Mouse (Mus musculus) liver, embryonic 11.5 days (tissue): ENCODE measurements around the gene Pcgf2. TPM values are rescaled to one million over a fixed set of nuclear protein-coding genes. Genes with fewer than 3 reads are reported as not detected.
A peak's percentile ranks its signal among the peaks of the same experiment; 100 is the strongest.

ENCODE experiments used
- ATAC-seq: fragments of 200-750 bp; cut with Nextera tagmentation; replicated peaks from 2 replicates; pipeline ENCODE4 v1.8.0; 2017; ENCODE audit warnings: moderate number of reproducible peaks, mild to moderate bottlenecking, moderate TSS enrichment, moderate library complexity; ENCODE audit not compliant: low FRiP score
- DNase-seq: peaks from one replicate; pipeline ENCODE4 v3.0.0-alpha.2; 2017; ENCODE audit warnings: low spot score
- H3K27ac ChIP-seq: fragments of 300-500 bp; sonication (generic); 2 replicates; pipeline ENCODE4 v1.5.1; 2014; ENCODE audit warnings: mild to moderate bottlenecking, low read depth, low read length, control low read depth
- H3K27me3 ChIP-seq: fragments of 300-500 bp; sonication (generic); replicated peaks from 2 replicates; pipeline ENCODE4 v1.6.1; 2014; ENCODE audit warnings: low read length, mixed read lengths; ENCODE audit not compliant: control insufficient read depth, insufficient read depth
- H3K36me3 ChIP-seq: fragments of 300-500 bp; sonication (generic); 2 replicates; pipeline ENCODE4 v1.6.1; 2014; ENCODE audit warnings: mild to moderate bottlenecking, low read length, moderate library complexity, mixed read lengths; ENCODE audit not compliant: control insufficient read depth, insufficient read depth
- H3K4me1 ChIP-seq: fragments of 300-500 bp; sonication (generic); replicated peaks from 2 replicates; pipeline ENCODE4 v1.6.1; 2014; ENCODE audit warnings: low read length, mixed read lengths; ENCODE audit not compliant: control insufficient read depth, insufficient read depth
- H3K4me2 ChIP-seq: fragments of 300-500 bp; sonication (generic); 2 replicates; pipeline ENCODE4 v1.6.1; 2014; ENCODE audit warnings: mild to moderate bottlenecking, control low read depth, moderate library complexity
- H3K4me3 ChIP-seq: fragments of 300-500 bp; sonication (generic); 2 replicates; pipeline ENCODE4 v1.5.1; 2014; ENCODE audit warnings: low read depth, low read length, control low read depth
- H3K9ac ChIP-seq: fragments of 300-500 bp; sonication (generic); 2 replicates; pipeline ENCODE4 v1.6.1; 2014; ENCODE audit warnings: low read depth, low read length, control low read depth
- H3K9me3 ChIP-seq: fragments of 300-500 bp; sonication (generic); 2 replicates; pipeline ENCODE4 v1.6.1; 2016; ENCODE audit warnings: low read length, inconsistent platforms, mixed read lengths; ENCODE audit not compliant: control insufficient read depth
- WGBS: fragments of 180-500 bp; shearing (Covaris S2); extraction: QIAGEN DNeasy Blood & Tissue Kit; methylation state at CpG from one replicate; pipeline ENCODE4 v1.1.7; 2014; 5-methylcytosine and 5-hydroxymethylcytosine counted together
- polyA plus RNA-seq: library from polyadenylated mRNA; unstranded; fragments of >200 nt; fragmentation: Nextera tagmentation; extraction: Ambion mirVana; gene quantifications from 2 replicates; pipeline ENCODE4 v1.2.1, GENCODE M21; 2014

Gene Pcgf2
- polyA plus RNA-seq, 1 experiment from 2014 or later, result 13.2 TPM

DNA sequence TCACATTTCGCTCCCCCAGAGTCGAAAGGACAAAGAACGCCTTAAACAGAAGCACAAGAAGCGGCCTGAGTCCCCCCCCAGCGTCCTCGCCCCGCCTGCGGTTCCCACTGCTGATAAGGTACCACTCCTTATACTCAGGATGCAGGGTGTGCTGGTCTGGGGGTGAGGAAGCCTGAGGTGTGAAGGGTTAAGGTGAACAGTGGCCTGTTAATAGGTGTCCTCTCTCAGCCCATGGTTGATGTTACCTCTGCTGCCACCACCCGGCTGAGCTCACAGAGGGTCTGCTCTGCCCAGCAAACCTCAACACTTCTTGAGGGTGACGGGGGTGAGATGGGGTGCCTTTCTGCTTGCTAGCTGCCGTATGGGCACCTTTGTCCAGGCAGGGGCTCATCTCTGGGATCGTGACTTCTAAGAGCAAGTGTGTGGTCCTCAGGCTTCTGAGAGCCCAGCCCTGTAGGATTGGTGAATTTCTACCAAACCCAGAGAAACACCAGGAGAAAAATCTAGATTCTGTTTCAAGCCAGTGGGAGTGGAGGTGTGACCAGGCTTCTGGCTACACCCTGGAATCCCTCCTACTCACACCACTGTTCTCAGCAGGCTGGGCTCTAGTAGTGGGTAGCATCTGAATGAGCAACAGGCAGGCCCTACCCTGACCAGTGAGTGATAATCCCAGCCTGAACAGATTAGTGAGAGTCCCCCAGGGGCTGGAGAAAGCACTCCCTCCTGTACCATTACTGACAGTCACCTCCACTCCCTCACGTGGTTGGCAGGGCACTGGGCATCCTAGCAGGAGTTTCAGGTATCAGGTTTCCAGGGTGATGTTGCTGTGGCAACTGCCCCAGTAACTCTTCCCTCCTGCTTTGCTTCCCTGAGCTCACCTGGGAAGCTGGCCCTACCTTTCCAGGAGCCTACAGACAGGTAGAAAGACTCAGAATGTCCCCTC lies 29.8 kb downstream of the Pcgf2 start:
- Histone ChIP-seq H3K9ac (no peak overlapping the region), H3K27ac (no peak overlapping the region), H3K4me1 (peaks cover 16% of the 10 kb centered on the region), H3K36me3 (peaks cover 16% of the 10 kb centered on the region), H3K4me3 (no peak overlapping the region), H3K27me3 (peaks cover under 1% of the 10 kb centered on the region), H3K4me2 (peak overlapping the region; percentile 33; the same call in 1 of the 2 replicates), H3K9me3 (no peaks in the 10 kb centered on the region)
- ATAC-seq (no peak; the same call in 1 of the 2 replicates), DNase-seq (no peak)
- 43% methylated on average over 13 of the region's 13 CpGs for WGBS

DNA sequence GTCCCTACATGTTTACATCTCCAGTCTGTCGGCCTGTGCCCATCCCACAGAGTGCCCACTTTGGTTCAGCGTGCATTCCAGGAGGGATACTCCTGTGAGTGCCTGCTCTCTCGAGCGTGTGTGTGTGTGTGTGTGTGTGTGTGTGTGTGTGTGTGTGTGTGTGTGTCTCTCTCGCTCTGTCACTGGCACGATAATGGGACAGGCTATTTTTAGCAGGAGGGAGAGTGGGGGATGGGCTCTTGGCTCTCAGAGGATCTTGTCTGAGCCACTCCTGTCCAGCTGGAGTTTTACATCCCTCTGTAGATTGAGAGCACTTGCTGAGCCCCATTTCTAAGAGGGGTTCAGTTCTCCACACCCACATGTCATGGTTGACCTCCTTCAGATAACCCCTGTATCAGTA lies 30.5 kb downstream of the Pcgf2 start:
- H3K36me3 ChIP-seq, result peaks cover 20% of the 10 kb centered on the region

DNA sequence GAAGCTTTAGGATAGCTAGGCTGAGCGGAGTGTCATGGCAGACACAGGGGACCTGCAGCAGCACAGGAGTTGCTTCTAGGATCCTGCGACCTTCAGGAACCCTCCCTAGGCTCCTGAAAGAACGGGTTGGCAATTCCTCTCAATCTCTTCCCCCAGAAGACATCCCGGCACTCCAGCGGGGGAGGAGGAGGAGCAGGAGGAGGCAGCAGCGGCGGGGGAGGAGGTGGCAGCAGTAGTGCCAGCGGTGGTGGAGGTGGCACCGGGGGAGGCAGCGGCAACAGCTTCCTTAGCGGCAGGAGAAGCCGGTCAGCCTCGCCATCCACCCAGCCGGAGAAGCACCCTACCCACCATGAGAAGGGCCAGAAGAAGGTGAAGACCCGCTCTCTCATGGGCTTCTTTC lies 31.0 kb downstream of the Pcgf2 start:
- peaks cover 15% of the 10 kb centered on the region for H3K36me3 ChIP-seq
- peaks cover 11% of the 10 kb centered on the region for H3K27me3 ChIP-seq
- 61% methylated on average over 15 of the region's 15 CpGs for WGBS
- DNase-seq (no peak), ATAC-seq (no peak)
- H3K9me3 ChIP-seq, result no peaks in the 10 kb centered on the region
- no peak overlapping the region for H3K4me2 ChIP-seq
- no peak overlapping the region for H3K4me3 ChIP-seq
- no peak overlapping the region for H3K27ac ChIP-seq
- no peak overlapping the region for H3K9ac ChIP-seq
- H3K4me1 ChIP-seq, result peaks cover 16% of the 10 kb centered on the region

More for the DNA sequence above, 30.5 kb downstream of the Pcgf2 start:
- Histone ChIP-seq H3K4me3 (no peak overlapping the region), H3K9ac (no peak overlapping the region), H3K4me1 (peaks cover 16% of the 10 kb centered on the region), H3K27ac (no peak overlapping the region), H3K9me3 (no peaks in the 10 kb centered on the region), H3K27me3 (peaks cover 7% of the 10 kb centered on the region), H3K4me2 (peak overlapping the region; percentile 33)
- WGBS, result 25% methylated on average over 6 of the region's 6 CpGs
- no peak for ATAC-seq
- DNase-seq, result no peak

DNA sequence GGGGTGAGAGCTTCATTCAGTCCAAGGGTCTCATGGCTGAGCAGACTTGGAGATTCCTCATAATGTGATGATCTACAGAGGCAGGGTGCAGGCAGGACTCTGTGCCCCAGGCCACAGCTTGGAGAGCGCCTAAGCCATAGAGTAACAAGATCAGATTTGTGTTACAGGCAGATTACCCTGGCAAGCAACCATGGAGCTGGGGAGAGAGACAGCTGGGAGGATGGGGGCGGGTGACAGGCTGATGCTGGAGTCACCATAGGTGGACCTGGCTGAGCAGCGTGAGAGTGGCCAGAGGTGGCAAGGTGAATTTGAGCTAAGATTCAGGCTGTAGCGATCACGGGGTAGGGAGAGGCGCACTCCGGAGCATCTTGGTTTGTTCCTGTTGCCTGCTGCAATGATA lies 32.1 kb downstream of the Pcgf2 start:
- DNase-seq (no peak), ATAC-seq (no peak)
- Histone ChIP-seq H3K36me3 (peaks cover 13% of the 10 kb centered on the region), H3K4me1 (peaks cover 16% of the 10 kb centered on the region), H3K27me3 (peaks cover 22% of the 10 kb centered on the region), H3K9me3 (no peaks in the 10 kb centered on the region), H3K4me2 (no peak overlapping the region), H3K27ac (no peak overlapping the region), H3K9ac (no peak overlapping the region), H3K4me3 (no peak overlapping the region)
- WGBS, result 82% methylated on average over 7 of the region's 7 CpGs

DNA sequence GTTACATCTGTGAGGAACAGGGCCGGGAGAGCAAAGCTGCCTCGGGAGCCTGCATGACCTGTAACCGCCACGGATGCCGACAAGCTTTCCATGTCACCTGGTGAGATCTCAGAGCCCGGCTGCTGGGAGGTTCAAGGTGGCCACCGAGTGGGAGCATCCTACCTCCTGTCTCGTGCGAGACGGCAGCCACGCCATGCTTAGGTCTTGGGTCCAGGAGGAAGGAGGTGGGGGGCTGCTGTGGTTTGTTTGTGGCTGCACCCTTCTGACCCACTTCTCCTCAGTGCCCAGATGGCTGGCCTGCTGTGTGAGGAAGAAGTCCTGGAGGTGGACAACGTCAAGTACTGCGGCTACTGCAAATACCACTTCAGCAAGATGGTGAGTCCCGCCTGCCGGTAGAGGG lies 33.5 kb downstream of the Pcgf2 start:
- DNase-seq (no peak), ATAC-seq (no peak)
- Histone ChIP-seq H3K4me2 (no peak overlapping the region), H3K9ac (no peak overlapping the region), H3K4me3 (no peak overlapping the region), H3K9me3 (no peaks in the 10 kb centered on the region), H3K27me3 (peaks cover 36% of the 10 kb centered on the region), H3K36me3 (peaks cover 13% of the 10 kb centered on the region), H3K4me1 (peaks cover 22% of the 10 kb centered on the region), H3K27ac (no peak overlapping the region)
- 79% methylated on average over 15 of the region's 15 CpGs for WGBS

DNA sequence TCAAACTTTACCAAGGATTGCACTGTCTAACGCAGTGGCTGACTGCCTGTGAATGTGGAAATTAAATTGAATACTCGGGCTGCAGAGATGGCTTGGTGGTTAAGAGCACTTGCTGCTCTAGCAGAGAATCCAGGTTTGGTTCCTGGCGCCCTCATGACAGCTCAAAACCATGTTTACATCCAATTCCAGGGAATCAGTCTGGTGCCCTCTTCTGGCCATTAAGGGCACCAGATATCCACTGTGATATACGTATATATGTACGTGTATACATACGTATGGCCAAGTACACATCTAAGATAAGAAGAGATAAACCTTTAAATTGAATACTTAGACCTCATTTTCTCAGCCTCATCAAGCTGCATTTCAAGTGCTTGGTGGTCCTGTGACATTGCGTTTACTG lies 34.1 kb downstream of the Pcgf2 start:
- H3K9me3 ChIP-seq, result no peaks in the 10 kb centered on the region
- DNase-seq (no peak), ATAC-seq (no peak)
- no peak overlapping the region for H3K4me2 ChIP-seq
- no peak overlapping the region for H3K9ac ChIP-seq
- peaks cover 41% of the 10 kb centered on the region for H3K27me3 ChIP-seq
- H3K4me1 ChIP-seq, result peaks cover 24% of the 10 kb centered on the region
- peaks cover 13% of the 10 kb centered on the region for H3K36me3 ChIP-seq
- H3K27ac ChIP-seq, result no peak overlapping the region
- 86% methylated on average over 7 of the region's 7 CpGs for WGBS
- no peak overlapping the region for H3K4me3 ChIP-seq

DNA sequence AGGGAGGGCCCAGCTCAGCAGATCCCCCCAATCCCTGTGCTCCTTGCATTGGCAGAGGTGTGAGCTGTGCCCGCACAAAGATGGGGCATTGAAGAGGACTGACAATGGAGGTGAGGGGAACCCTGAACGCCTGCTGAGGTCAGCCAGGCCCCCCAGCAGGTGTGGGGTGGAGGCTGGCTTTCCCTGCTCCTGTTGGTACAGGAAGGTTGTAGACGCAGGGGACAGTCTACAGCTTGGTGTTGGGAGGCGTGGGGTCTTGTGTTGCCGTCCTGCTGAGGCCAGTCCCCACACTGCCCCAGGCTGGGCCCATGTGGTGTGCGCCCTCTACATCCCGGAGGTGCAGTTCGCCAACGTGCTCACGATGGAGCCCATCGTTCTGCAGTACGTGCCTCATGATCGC lies 34.9 kb downstream of the Pcgf2 start:
- ATAC-seq (no peak), DNase-seq (no peak)
- Histone ChIP-seq H3K27me3 (peaks cover 49% of the 10 kb centered on the region), H3K36me3 (peaks cover 10% of the 10 kb centered on the region), H3K27ac (no peak overlapping the region), H3K9ac (no peak overlapping the region), H3K4me3 (no peak overlapping the region), H3K9me3 (no peaks in the 10 kb centered on the region), H3K4me1 (peaks cover 30% of the 10 kb centered on the region), H3K4me2 (no peak overlapping the region)
- 83% methylated on average over 13 of the region's 13 CpGs for WGBS

DNA sequence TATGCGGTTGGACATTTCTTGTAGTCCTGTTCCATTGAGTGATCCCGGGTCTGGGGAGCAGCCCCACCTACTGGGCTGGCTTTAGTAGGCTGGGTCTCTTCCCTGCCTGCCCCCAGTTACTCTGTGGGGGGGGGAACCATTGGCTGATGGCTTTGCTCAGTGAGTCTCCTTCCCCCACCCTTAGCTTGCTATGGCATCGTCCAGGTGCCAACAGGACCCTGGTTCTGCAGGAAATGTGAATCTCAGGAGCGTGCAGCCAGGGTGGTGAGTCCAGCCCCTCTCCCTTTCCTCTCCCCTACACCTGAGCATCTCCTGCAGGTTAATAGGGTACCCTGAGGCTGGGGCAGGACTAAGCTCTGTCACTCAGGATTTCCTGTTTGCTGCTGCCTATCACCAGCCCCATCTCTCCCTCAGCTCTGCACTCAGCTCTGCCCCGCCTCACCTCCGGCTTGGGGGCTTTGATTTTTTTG lies 35.5 kb downstream of the Pcgf2 start:
- H3K27ac ChIP-seq, result no peak overlapping the region
- 24% methylated on average over 6 of the region's 6 CpGs for WGBS
- peak overlapping the region; percentile 76 for H3K4me2 ChIP-seq
- DNase-seq (no peak), ATAC-seq (no peak)
- peaks cover 54% of the 10 kb centered on the region for H3K27me3 ChIP-seq
- no peaks in the 10 kb centered on the region for H3K9me3 ChIP-seq
- H3K4me3 ChIP-seq, result peak overlapping the region; percentile 80; the same call in 1 of the 2 replicates
- peaks cover 24% of the 10 kb centered on the region for H3K4me1 ChIP-seq
- peaks cover 10% of the 10 kb centered on the region for H3K36me3 ChIP-seq
- no peak overlapping the region for H3K9ac ChIP-seq

DNA sequence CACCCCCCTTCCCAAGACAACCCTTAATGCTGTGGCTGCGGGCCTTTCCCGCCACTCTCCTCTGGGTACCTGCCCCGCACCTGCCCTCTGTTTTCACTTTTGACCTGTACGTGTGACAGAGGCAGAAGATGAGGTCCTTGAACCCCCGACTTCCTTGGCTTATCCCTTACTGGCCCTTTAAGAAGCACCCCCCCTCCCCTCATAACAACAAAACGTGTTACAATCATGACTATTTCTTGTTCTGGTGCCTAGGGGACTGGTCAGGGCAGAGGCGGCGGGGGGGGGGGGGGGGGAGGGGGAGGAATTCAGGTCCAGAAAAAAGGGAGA lies 36.0 kb downstream of the Pcgf2 start:
- H3K36me3 ChIP-seq, result peaks cover 10% of the 10 kb centered on the region
- DNase-seq (no peak), ATAC-seq (no peak)
- H3K4me2 ChIP-seq, result peak overlapping the region; percentile 76
- peak overlapping the region; percentile 39 for H3K9ac ChIP-seq
- H3K27ac ChIP-seq, result no peak overlapping the region
- H3K9me3 ChIP-seq, result no peaks in the 10 kb centered on the region
- H3K4me3 ChIP-seq, result peak overlapping the region; percentile 80
- H3K27me3 ChIP-seq, result peaks cover 54% of the 10 kb centered on the region
- peaks cover 22% of the 10 kb centered on the region for H3K4me1 ChIP-seq
- WGBS, result 2% methylated on average over 6 of the region's 8 CpGs
